Comparison of ENCODE assay signal across 7 mouse cellular contexts in the genomic region with DNA sequence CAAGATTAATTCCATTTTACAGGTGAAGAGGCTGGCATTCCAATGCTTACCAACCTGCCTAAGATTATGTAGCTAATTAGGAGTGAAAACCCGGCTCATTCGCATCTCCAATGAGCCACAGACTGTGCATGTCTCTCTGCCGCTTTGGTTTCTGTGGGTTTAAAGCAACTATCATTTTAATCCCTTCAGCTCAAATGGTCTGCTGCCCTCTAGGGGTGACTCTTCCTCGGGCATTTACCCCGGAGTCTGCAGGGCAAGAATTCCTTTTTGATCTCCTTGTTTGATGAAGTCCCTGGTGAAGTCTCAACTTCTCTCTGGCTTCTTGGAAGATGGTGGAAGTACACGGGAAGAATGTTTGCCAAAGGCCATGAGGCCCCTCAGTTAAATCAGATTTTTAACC.
A peak's percentile ranks its signal among the peaks of the same experiment; 100 is the strongest.
DNase-seq lines count a peak whose midpoint lies in the region; ATAC-seq and TF ChIP-seq lines count a peak whose summit lies in the region.

No protein-coding gene starts in this region.

- no peak overlapping the region for H3K4me3 ChIP-seq in lung, postnatal 0 days (ENCODE audit: low read depth, low read length)
- H3K4me3 ChIP-seq in small intestine, adult 2 months (ENCODE audit: low read depth, low read length): no peak overlapping the region

- H3K4me1 ChIP-seq in lung, postnatal 0 days (ENCODE audit: insufficient read depth, low read depth, low read length): peaks cover 6% of the 10 kb centered on the region
- no peaks in the 10 kb centered on the region for H3K4me1 ChIP-seq in small intestine, adult 2 months (ENCODE audit: control insufficient read depth, insufficient read depth, insufficient read length, low read length)

- no peak for ATAC-seq in lung, postnatal 0 days

- H3K4me2 ChIP-seq in lung, postnatal 0 days (replicated peaks; ENCODE audit: low read depth, low read length): no peak overlapping the region

- no peaks in the 10 kb centered on the region for H3K9me3 ChIP-seq in lung, postnatal 0 days (ENCODE audit: low read length)

- H3K27ac ChIP-seq in lung, postnatal 0 days (ENCODE audit: low read length): no peak overlapping the region
- H3K27ac ChIP-seq in small intestine, adult 2 months (ENCODE audit: insufficient read depth, low read depth, low read length): no peak overlapping the region

- no peaks in the 10 kb centered on the region for H3K36me3 ChIP-seq in lung, postnatal 0 days (ENCODE audit: insufficient read depth, low read length)
- H3K36me3 ChIP-seq in small intestine, adult 2 months (ENCODE audit: control insufficient read depth, insufficient read depth, low read length): no peaks in the 10 kb centered on the region

- no peak overlapping the region for H3K9ac ChIP-seq in lung, postnatal 0 days (replicated peaks; ENCODE audit: low read depth)

- 29% methylated on average over 6 of the region's 6 CpGs for WGBS in lung, postnatal 0 days
- 17% methylated on average over 6 of the region's 6 CpGs for WGBS in small intestine, adult 2 months

- peak; percentile 82 for TF ChIP-seq CTCF in lung, postnatal 0 days (IDR thresholded peaks at IDR 0.05)
- TF ChIP-seq CTCF in small intestine, adult 2 months (IDR thresholded peaks at IDR 0.05; ENCODE audit: extremely low read depth, insufficient read length, insufficient replicate concordance, low read depth, low read length): peak; percentile 65; the same call in 1 of the 2 replicates

- no peaks in the 10 kb centered on the region for H3K27me3 ChIP-seq in lung, postnatal 0 days (replicated peaks; ENCODE audit: insufficient read depth, low read length)
- no peaks in the 10 kb centered on the region for H3K27me3 ChIP-seq in small intestine, adult 2 months (ENCODE audit: control insufficient read depth, insufficient read depth, low read length)

- TF ChIP-seq POLR2A in small intestine, adult 2 months (IDR thresholded peaks at IDR 0.05; ENCODE audit: low read depth, low read length): no peak

- no peak for TF ChIP-seq EP300 in lung, postnatal 0 days (IDR thresholded peaks at IDR 0.05)

- peak; percentile 9 to 66 for DNase-seq in urinary bladder, adult 18-20 months (ENCODE audit: low spot score in 2 of 2)
- DNase-seq in urinary bladder, postnatal 10 days (ENCODE audit: low spot score): no peak
- DNase-seq in adrenal gland, postnatal 36 days: peak; percentile 74 to 84
- DNase-seq in frontal cortex, postnatal 25 days (ENCODE audit: low spot score in 2 of 2): peak; percentile 56 to 59
- DNase-seq in layer of hippocampus, adult 18-20 months (ENCODE audit: low spot score in 2 of 2): peak; percentile 50 to 87
- peak; percentile 66 for DNase-seq in lung, postnatal 0 days (ENCODE audit: low spot score)
